Mouse (Mus musculus) ES-E14 (cell line): ENCODE data around the gene Ksr1.

ENCODE experiments used
- ZC3H11A ChIP-seq: IDR thresholded peaks from 2 replicates; pipeline ENCODE4 v1.6.1; 2012; ENCODE audit warnings: low read depth, mild to moderate bottlenecking, inconsistent platforms, low read length, borderline replicate concordance
- ZNF384 ChIP-seq: IDR thresholded peaks from 2 replicates; pipeline ENCODE4 v1.6.1; 2012; ENCODE audit warnings: low read depth, low read length, inconsistent platforms

DNA sequence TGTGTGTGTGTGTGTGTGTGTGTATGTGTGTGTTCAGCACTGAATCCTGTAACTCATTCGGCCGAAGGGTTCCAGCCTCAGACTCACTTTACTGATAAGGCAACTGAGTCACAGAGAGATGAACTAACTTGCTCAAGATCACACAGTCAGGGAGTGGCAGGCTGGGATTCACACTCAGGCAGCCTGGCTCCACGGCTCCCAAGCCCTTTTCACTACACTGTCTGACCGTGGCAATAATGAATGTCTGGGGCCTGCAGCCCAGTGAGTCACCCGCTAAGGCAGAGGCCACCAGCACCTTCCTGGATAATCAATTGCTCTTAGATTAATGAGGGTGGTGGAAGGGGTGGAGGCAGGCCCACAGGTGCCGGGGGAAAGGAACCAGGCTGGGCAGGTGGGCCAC, 41.2 kb downstream of the Ksr1 start:
- TF ChIP-seq ZNF384 (no peak), ZC3H11A (no peak)
